Mouse (Mus musculus) adrenal gland, postnatal 10 days (tissue): Measurements from ENCODE around the gene Zfp365. TPM values are rescaled to one million over a fixed set of nuclear protein-coding genes. Genes with fewer than 3 reads are reported as not detected.

ENCODE experiments used
- DNase-seq: peaks from one replicate; pipeline ENCODE4 v3.0.0; 2021; ENCODE audit warnings: mixed read lengths
- total RNA-seq, 2 experiments: library from RNA; stranded (reverse); gene quantifications; 2 replicates each; pipeline ENCODE4 v1.2.3; 2021

Gene Zfp365
- total RNA-seq, 2 experiments from 2014 or later: 2.0 to 2.6 TPM

DNA sequence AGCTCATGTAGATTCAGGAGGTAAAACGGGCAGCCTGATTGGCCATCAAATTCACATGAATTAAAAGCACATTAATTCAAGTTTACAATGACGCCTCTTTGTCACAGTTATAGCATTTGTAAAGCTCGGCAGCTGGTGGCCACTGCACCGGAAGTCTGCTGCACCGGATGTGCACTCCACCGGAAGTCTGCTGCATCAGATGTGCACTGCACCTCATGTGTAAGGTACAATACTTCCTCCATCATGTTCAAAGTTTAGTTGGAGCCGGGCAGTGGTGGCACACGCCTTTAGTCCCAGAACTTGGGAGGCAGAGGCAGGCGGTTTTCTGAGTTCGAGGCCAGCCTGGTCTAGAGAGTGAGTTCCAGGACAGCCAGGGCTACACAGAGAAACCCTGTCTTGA lies 70.9 kb downstream of the Zfp365 start:
- no peak for DNase-seq

DNA sequence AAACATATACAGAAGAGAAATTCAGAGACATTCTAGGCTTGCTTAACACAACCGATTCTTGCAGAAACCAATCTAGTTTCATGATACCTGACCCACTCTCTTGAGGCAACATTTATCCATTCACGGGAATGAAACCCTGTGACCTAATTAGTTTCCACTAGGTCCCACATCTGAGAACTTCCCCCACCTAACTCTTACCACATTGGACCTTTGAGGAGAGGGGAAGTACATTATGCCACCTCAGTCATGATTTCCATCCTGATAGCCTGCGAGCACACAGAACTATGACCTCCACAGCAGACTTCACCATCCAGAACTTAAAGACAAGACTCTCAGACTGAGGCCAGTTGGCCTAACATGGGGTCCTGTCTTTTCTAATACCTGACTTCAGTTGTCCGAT lies 71.7 kb downstream of the Zfp365 start:
- no peak for DNase-seq

- no peak for DNase-seq
Observed at GRCm38 (mm10) chr10:67839156-67839555, 73.3 kb downstream of the Zfp365 start.

DNA sequence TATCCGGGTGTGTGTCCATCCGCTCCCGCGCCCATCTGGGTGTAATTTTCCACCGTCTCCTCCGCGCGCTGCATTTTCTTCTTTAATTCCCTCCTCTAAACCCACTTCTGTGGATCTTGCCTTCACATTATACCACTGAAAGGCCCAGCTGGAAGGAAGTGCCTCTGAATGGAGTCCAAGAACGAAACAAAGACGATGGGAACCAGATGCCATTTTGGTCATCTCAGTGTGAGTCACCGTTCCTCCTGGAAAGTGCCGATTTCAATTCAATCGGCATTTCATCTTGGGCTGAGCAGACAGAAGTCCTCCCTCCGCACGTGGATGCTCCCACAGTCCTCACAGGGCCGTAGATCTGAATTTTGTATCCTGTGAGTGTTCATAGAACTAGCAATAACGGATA lies 76.0 kb downstream of the Zfp365 start:
- no peak for DNase-seq

Other genes starting within 250 kb of the Zfp365 start
- 1 to 10 TPM; 1.3 to 1.8 TPM for gene Rtkn2, start 66.9 kb upstream of the Zfp365 start, total RNA-seq